Mouse (Mus musculus) NIH3T3 (cell line): ENCODE data around the gene Gm26897.

Source experiments
- DNase-seq: peaks from one replicate; pipeline ENCODE4 v3.0.0-alpha.2; 2012; ENCODE audit warnings: low read depth

Gene Gm26897

GRCm38 (mm10) chr5:111750092-111750491, 16.4 kb downstream of the Gm26897 start:
- no peak for DNase-seq

- DNase-seq: no peak
Measured at GRCm38 (mm10) chr5:111754484-111755139, 20.9 kb downstream of the Gm26897 start.

GRCm38 (mm10) chr5:111755330-111755729, 21.6 kb downstream of the Gm26897 start:
- DNase-seq: no peak

GRCm38 (mm10) chr5:111760721-111761480, 27.2 kb downstream of the Gm26897 start:
- DNase-seq: no peak

DNA sequence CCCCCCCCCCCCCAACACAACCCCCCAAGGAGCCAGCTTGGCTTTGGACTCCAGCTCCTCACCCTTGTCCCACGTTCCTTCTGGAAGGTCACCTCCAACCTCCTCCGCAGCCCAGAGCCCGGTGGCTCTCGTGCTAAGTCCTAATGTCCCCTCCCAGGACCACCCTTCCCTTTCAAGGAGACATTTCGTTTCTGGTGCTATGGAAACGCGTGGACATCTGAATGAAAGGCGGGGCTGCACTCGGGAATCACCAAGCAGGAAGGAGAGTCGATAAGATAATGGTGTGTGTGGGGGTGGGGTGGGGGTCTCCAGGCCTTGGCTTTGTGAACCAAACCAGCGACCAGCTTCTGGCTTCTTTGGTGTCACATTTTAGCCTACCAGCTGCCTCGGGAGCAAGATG, 27.9 kb downstream of the Gm26897 start:
- DNase-seq: no peak

DNA sequence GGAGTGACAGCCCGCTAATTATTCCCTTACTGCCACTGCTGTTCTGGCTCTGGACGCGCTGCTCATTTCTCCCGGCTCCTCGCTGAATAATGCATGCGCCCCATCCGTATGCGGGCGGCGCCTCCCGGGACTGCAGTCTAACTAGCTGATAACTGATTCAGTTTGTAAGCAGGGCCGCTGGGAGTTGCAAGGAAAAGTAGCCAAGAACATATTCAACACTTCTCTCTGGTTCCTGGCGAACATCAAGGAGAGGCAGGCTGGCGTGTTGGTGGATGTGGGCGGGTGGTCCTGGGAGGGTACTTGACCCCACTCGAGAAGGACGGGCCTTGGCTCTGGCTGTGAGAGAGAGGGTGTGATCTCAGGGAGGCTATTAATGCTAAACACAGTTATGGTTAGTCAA, 28.4 kb downstream of the Gm26897 start:
- peak; percentile 84 for DNase-seq

DNA sequence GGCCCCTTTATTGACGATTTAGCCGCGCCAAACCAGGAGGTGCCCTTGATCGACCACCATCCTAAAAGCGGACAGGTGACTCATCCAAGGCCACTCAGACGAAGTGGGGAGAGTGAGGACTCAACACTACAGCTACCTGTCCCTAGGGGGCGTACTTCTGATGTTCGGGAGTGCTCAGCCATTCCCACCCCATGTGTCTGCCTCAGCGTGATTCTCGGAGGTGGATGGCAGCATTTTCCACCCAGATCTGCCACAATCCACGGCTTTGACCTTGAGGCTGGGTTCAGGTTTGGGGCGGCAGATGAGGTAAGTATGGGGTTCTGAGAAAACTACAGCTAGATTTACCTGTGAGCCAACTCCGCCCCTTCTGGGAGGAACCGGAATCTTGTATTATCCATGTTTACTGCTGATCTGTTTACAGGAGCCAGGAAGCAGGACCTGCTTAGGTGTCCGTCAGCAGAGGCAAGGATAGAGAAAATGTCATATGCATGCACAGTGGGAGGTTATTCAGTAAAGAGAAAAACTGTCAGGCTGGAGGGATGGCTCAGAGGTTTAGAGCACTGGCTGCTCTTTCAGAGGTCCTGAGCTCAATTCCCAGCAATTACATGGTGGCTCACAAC, 32.1 kb downstream of the Gm26897 start:
- DNase-seq: no peak

DNA sequence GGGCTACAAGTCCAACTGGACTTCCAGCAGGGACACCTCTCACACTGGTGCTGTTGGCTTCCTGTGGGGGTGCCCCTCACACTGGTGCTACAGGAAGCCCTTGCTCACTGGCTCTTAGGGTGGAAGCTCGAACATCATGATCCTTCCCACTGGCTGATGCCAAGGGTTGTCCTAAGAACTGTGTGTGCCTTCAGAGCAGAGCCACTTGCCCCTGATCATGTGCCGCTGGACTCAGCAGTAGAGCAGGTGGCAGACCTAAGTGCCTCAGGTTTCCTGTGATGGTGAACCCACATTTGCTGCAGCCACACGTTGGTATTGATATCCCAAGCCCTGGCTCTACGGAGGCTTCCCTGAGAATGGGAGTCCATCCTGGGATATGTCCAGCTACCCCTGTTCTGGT, 33.0 kb downstream of the Gm26897 start:
- no peak for DNase-seq

DNA sequence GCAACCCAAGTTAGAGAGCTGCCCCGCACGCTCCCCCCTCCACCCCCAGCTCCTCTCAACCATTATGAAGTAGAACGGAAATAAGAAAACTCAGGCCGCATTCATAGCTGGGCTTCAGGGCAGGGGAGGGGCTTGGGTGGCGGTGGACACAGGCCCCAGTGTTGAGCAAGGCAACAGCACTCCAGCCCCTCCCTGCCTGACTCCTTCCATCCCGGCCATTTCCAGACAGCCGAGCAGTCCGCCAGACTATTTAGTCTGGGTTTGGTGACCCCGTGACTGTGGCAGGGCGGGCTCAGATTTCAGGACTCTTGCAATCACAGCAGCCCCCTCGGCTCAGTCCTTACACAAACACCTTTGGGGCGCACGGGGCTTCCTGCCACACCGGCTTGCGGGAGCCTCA, 36.5 kb downstream of the Gm26897 start:
- DNase-seq: peak; percentile 77

DNA sequence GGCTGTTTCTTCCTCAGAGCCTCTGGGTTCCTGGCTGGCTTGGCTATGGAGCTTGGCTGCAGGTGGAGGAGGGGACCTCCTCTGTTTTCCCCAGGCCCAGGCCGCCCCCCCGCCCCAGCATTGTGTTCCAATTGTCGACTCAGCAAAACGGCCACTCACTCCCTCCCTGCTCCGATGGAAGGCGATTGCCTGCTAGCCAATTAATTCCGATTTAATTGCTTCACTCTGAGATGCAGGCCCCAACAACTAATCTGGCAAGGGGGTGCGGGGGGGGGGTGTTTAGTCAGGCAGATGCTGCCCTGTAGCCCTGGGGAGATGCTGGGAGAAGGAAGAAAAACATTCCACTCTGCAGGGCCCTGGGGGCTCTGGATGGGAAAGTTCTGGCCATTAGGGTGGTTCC, 38.4 kb downstream of the Gm26897 start:
- DNase-seq: no peak

GRCm38 (mm10) chr5:111772591-111773406, 39.1 kb downstream of the Gm26897 start:
- no peak for DNase-seq

DNA sequence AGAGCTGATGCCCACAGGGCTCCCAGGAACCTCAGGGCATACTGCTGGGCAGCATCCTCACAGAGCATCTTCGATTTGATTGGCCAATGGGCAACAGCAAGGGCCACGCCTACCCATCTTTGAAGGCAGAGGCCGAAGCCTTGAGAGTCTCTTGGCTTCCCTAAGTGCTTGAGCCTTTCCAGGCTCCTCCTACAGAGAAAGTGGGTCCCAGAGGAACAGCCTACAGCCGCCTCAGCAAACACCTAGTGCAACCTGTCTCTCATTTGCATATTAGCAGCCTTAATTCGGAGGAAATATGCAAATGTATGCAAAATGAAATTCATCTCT, 39.6 kb downstream of the Gm26897 start:
- DNase-seq: no peak

- DNase-seq: peak; percentile 37
Measured at GRCm38 (mm10) chr5:111776246-111776645, 42.5 kb downstream of the Gm26897 start.

- no peak for DNase-seq
Measured at GRCm38 (mm10) chr5:111778093-111778492, 44.4 kb downstream of the Gm26897 start.

- no peak for DNase-seq
Measured at GRCm38 (mm10) chr5:111779776-111780485, 46.2 kb downstream of the Gm26897 start.
